Mouse (Mus musculus): ENCODE measurements at regions not wholly inside any gene's neighbourhood (a gene's known extent, or its start where the extent isn't known, plus 50 kb on each side); places are given as distances from the start of the nearest gene placed in this dataset.
"Not testable (repeated sequence)": the region's sequence is repeated elsewhere in the genome, so short reads cannot be mapped to it uniquely, and the experiment has no call there.

DNA sequence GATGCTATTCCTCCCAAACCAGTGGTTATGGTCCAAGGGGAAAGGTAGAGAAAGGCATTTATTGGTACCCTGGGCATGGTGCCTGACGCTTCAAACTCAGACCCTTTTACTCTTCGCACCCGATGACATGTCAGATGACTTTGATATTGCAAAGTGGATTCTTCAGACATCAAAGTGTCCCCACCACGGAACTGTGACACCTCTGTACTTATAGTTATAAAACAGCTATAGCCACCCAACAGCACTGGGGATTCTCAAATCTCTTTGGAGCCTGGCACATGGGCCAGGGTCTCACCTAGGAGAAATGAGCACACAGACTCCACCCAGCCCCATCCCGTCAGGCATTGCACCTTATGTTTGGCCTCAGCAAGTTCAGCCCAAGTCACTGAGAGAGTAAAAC lies 329.3 kb upstream of the 3110018I06Rik start:
- DNase-seq (ENCODE audit: low read depth): no peak

DNA sequence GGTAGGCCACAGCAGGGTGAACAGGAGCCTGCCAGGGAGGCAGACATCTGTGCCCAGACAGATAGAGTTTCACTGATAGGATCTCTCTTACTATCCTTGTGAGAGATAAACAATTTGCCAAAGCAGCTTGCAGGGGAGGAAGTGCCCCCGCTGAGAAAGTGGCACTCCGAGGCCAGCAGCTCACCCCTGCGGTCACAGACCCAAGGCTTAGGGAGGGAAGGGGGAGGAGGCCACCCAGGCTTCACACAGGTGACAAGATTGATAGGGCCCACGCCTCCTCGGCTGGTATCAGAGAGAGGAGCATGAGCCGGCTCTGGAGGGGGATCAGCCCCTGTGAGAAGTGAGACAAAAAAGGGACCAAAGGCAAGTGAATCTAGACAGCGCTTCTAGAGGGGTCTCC lies 328.3 kb upstream of the 3110018I06Rik start:
- no peak for DNase-seq (ENCODE audit: low read depth)

DNA sequence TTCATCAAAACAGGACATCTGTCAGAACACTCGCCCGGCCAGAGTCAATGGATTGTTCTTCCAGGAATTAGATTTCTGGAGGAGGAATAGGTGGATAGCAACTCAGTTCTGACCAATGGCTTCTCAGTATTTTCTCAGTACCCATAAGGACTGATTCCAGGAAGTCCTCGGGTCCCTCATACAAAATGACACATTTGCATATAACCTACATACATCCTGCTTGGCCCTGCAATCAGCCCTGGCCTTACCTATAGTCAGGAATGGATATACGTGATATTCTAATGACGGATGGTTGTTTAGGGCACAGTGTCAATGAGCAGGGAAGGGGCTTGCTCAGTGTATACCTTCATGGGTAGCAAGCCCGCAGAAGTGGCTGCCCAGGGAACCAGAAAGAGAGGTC lies 327.8 kb upstream of the 3110018I06Rik start:
- no peak for DNase-seq (ENCODE audit: low read depth)

- DNase-seq (ENCODE audit: low read depth): no peak
Observed at GRCm38 (mm10) chr12:107170926-107171325, 317.5 kb upstream of the 3110018I06Rik start.

DNA sequence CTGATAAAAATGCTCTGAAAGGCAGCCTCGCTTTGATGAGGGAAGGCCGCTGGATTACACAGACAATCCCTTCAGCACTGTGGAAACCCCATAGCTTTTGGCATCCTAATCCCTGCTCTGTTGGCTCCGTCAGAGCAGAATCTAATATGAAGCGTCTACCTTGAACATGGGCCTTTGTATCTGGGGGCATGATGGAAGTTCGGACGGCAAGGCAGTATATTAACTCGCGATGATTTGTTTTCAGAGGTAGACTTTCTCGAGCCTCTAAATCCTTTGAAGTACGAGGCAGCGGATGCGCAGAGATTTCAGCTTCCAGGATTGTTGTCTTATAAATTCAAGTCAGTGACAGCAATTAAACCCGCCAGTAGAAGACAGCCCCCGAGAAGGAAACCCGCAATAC lies 316.8 kb upstream of the 3110018I06Rik start:
- no peak for DNase-seq (ENCODE audit: low read depth)

- DNase-seq (ENCODE audit: low read depth): no peak
Observed at GRCm38 (mm10) chr12:107178676-107179075, 309.8 kb upstream of the 3110018I06Rik start.

GRCm38 (mm10) chr12:107180501-107180900 lies 307.9 kb upstream of the 3110018I06Rik start:
- DNase-seq (ENCODE audit: low read depth): no peak

DNA sequence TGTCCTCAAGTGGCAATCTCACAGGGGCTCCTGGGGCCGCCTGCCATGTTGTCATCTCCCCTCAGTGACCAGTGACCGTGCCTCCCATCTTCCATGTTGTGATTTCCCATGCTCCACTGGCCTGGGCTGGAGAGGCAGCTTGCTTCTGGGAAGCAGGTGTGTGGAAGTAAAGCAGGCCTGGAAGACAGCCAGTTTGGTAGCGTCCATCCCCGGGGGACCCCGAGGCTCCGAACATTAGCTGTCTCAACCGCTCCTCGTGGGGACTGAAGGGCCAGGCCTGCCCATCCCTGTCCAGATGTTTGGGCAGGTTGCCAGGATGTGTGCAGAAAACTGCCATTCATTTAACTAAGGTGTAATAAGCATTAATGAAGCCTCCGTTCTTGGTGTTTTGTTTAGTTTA lies 307.1 kb upstream of the 3110018I06Rik start:
- no peak for DNase-seq (ENCODE audit: low read depth)

GRCm38 (mm10) chr12:107182091-107182655 lies 306.3 kb upstream of the 3110018I06Rik start:
- DNase-seq (ENCODE audit: low read depth): no peak

GRCm38 (mm10) chr12:107183283-107183682 lies 305.1 kb upstream of the 3110018I06Rik start:
- DNase-seq (ENCODE audit: low read depth): no peak

GRCm38 (mm10) chr12:107184426-107184825 lies 304.0 kb upstream of the 3110018I06Rik start:
- DNase-seq (ENCODE audit: low read depth): no peak

DNA sequence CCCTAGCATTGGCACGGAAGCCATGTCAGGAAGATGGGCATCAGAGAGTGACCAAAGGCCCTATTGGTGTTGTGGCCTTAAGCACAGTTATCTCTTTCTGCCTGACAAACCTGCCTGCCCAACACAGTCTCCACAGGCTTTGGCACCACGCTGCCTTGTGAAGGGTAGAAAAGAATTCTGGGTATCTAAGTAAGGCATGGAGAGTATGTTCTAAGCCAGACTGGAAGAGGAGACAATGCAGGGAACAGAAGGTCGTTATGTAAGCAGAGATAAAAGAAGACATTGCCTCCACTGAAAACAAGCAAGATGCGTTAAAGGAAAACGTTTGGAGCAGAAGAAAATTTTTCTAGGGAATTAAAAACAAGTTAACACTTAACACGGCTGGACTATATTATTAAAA lies 302.1 kb upstream of the 3110018I06Rik start:
- no peak for DNase-seq (ENCODE audit: low read depth)

GRCm38 (mm10) chr12:107188055-107188454 lies 300.4 kb upstream of the 3110018I06Rik start:
- DNase-seq (ENCODE audit: low read depth): no peak

DNA sequence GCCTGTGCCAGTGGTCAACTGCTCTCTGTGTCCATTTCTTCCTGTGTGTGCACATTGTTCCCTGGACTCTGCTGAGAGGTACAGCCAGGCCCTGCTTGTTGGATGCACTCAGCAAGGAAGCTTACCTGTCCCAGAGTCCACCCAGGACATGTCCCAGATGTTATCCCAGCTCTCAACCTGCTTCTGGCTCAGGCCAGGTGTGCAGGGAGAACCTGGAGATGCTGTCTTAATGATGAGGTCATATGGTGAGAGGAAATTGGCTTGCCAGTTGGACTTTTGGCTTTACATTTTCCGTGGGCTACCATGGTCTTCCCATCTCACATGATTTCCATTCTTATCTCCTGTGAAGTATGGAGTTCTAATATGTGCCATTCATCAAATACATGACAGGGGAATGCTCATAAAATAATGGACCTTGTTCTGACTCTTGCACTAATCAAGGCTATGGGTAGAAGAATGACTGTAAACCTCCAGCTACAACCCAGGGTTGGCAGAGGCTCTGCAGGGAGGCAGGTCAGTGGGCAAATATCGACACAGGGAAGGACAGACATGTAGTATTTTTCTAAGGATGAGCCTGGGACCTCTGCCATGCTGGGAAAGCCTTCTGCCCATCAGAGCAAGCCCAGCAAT lies 289.9 kb upstream of the 3110018I06Rik start:
- DNase-seq (ENCODE audit: low read depth): no peak

DNA sequence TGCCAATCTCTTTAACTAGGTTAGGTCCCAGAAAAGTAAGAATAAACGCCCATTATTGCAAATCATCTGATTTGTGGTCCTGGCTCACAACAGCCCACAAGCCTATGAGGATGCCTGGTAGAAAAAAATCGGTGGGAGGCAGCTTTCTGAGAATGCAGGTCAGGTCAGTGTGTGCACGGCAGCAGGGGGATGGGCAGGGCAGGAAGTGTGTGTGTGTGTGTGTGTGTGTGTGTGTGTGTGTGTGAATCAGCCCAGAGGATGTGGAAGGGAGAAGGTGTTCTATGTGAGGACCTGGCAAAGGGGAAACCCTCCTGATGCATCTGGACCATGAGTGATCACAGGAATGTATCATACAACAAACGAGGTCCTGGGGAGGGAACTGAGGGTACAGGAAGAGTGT lies 287.5 kb upstream of the 3110018I06Rik start:
- no peak for DNase-seq (ENCODE audit: low read depth)

DNA sequence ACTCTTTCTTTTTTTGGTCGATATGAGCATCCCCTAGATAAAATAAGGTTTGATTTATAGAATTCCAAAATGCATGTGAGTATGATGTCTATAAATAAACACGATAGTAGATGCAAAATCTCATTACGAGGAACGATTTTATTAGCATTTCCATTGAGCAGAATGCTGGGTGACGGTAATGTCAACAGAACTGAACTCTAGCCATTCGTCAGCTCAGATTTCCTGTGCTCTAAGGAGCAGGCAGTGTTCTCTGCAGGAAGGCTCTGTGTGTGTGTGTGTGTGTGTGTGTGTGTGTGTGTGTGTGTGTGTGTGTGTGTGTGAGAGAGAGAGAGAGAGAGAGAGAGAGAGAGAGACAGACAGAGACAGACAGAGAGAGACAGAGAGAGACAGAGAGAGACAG lies 279.6 kb upstream of the 3110018I06Rik start:
- DNase-seq (ENCODE audit: low read depth): not testable (repeated sequence)

- no peak for DNase-seq (ENCODE audit: low read depth)
Observed at GRCm38 (mm10) chr12:107212826-107213225, 275.6 kb upstream of the 3110018I06Rik start.

DNA sequence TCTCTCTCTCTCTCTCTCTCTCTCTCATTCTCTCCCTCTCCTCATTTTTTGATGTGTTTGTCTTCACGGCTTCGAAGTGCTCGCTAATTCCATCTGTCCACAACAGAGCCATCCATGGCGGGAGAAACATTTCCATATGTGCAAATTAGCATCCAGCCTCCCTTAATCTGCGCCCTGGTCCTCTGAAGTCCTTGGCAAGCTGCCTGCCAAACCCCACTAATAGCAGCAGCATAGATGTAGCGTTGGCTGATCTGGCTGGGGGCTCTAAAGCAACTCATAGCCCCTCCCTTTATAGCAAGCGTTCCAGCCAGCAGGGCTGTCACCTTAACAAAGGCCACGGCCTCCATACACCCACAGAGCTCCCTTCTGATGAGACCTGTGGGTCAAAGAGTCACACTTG lies 272.3 kb upstream of the 3110018I06Rik start:
- no peak for DNase-seq (ENCODE audit: low read depth)

DNA sequence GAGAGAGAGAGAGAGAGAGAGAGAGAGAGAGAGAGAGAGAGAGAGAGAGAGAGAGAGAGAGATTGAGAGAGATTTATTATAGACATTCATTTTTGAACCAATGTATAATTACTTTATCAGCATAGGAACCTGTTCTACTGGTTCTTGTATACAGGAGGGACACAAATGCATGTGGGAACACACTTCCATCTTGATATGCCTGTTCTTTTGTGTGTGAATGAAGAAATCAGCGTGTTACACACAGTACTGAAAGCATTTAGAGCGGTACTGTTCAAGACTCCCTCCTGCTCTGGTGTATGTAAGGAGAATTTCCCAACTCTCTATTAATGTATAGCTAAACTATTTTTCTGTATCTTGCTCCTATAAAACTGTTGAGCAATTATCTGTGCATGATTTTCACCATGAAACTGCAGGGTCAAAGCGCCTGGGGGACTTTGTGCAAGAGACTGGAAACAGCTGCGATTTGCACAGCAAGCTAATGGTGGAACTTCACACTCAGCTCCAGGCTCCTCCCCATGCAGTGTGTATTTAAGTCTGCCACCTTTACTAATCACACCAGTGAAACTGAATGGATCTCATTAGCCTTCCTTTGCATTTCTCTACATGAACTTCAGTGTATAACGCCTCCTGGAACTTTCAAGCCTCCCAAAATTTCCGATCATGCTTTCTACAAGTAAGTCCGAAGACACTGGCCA lies 267.0 kb upstream of the 3110018I06Rik start:
- DNase-seq (ENCODE audit: low read depth): no peak

- no peak for DNase-seq (ENCODE audit: low read depth)
Observed at GRCm38 (mm10) chr12:107222106-107222505, 266.3 kb upstream of the 3110018I06Rik start.

DNA sequence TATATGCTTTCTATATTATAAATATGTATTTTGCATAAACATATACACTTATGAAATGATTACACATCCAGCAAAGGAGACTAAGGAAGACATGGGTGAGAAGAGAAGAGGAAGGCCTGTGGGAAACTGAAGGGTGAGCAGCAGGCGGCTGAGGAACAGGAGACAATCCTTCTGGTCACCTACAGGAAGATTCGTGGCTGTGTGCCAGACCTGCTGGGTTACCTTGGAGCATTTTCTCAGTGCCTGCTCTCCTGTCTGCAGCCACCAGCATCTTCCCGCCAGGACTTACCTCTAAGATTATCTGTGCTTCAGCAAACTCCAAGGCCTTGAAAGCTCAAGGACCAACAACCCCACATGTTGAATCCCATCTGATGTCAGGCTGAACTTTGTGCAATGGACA lies 258.3 kb upstream of the 3110018I06Rik start:
- DNase-seq (ENCODE audit: low read depth): no peak

GRCm38 (mm10) chr12:107231629-107232028 lies 256.8 kb upstream of the 3110018I06Rik start:
- DNase-seq (ENCODE audit: low read depth): no peak

GRCm38 (mm10) chr12:107250747-107251470 lies 237.5 kb upstream of the 3110018I06Rik start:
- DNase-seq (ENCODE audit: low read depth): no peak
